Mouse (Mus musculus) hindbrain, embryonic 11.5 days (tissue): Measurements from ENCODE around the gene Snx18. TPM values are rescaled to one million over a fixed set of nuclear protein-coding genes. Genes with fewer than 3 reads are reported as not detected.
A peak's percentile ranks its signal among the peaks of the same experiment; 100 is the strongest.

Source experiments
- ATAC-seq: fragments of 200-750 bp; cut with Nextera tagmentation; 2 replicates; pipeline ENCODE4 v1.8.0; 2017; ENCODE audit warnings: mild to moderate bottlenecking, moderate TSS enrichment, moderate library complexity; ENCODE audit not compliant: low FRiP score
- DNase-seq: peaks from one replicate; pipeline ENCODE4 v3.0.0-alpha.2; 2015; ENCODE audit warnings: low spot score
- H3K27ac ChIP-seq: fragments of 300-500 bp; sonication (generic); 2 replicates; pipeline ENCODE4 v1.5.1; 2014; ENCODE audit warnings: mild to moderate bottlenecking, low read depth, low read length
- H3K27me3 ChIP-seq: fragments of 300-500 bp; sonication (generic); 2 replicates; pipeline ENCODE4 v1.6.1; 2014; ENCODE audit warnings: mild to moderate bottlenecking, low read length, moderate library complexity, mixed read lengths; ENCODE audit not compliant: control insufficient read depth, insufficient read depth
- H3K36me3 ChIP-seq: fragments of 300-500 bp; sonication (generic); 2 replicates; pipeline ENCODE4 v1.6.1; 2014; ENCODE audit warnings: mild to moderate bottlenecking, low read length, moderate library complexity, mixed read lengths; ENCODE audit not compliant: control insufficient read depth, insufficient read depth
- H3K4me1 ChIP-seq: fragments of 300-500 bp; sonication (generic); replicated peaks from 2 replicates; pipeline ENCODE4 v1.6.1; 2014; ENCODE audit warnings: low read length, mixed read lengths; ENCODE audit not compliant: control insufficient read depth, insufficient read depth
- H3K4me2 ChIP-seq: fragments of 300-500 bp; sonication (generic); replicated peaks from 2 replicates; pipeline ENCODE4 v1.6.1; 2014; ENCODE audit warnings: mild to moderate bottlenecking, low read depth, low read length
- H3K4me3 ChIP-seq: fragments of 300-500 bp; sonication (generic); 2 replicates; pipeline ENCODE4 v1.5.1; 2014; ENCODE audit warnings: low read depth, low read length
- H3K9ac ChIP-seq: fragments of 300-500 bp; sonication (generic); 2 replicates; pipeline ENCODE4 v1.6.1; 2014; ENCODE audit warnings: low read depth, low read length
- H3K9me3 ChIP-seq: fragments of 300-500 bp; sonication (generic); 2 replicates; pipeline ENCODE4 v1.6.1; 2016; ENCODE audit warnings: low read length; ENCODE audit not compliant: control insufficient read depth
- WGBS: fragments of 180-500 bp; shearing (Covaris S2); extraction: QIAGEN DNeasy Blood & Tissue Kit; methylation state at CpG from one replicate; pipeline ENCODE4 v1.1.7; 2014; 5-methylcytosine and 5-hydroxymethylcytosine counted together
- polyA plus RNA-seq: library from polyadenylated mRNA; unstranded; fragments of >200 nt; fragmentation: Nextera tagmentation; extraction: Ambion mirVana; gene quantifications from 2 replicates; pipeline ENCODE4 v1.2.1, GENCODE M21; 2014

Gene Snx18
- 22.0 and 25.8 TPM in 2 replicates for polyA plus RNA-seq

DNA sequence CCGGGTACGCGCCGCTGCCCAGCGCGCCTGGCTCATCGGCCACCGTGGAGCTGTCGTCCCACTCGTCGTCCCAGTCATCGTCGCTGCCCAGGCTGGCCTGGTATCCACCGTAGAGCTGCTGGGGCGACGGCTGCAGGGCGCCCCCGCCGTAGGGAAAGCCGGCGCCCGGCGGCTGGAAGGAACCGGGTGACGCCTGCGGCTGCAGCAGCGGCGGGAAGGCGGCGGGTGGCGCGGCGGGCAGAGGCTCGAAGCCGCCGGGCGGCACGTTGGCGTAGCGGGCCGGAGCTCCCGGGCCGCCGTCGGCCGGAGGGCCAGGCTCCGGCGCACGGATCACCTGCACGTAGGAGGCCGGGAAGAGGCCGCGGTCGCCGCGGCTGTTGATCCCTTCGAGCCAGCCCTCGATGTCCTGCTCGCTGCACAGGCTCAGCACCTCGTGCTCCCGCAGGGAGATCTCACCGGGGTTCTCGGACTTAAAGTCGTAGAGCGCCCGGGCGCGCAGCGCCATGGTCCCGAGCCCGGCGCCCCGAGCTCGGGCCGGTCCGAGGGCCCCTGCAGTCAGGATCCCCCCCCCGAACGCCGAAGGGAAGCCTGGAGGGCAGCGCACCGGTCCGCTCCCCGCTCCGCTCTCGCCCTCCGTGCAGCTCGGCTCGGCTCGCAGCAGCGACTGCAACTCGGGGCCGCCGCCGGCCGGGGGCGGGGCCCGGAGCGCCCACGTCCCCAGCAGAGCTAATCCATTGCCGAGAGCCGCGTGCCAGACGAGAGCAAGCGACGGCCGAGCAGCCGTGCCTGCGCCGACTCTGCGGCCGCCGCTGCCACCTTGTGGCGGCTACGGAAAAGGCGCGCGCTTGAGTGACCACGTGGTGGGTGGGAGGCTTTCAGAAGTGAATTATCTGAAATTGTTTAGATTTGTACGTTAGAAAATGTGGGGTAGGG is at the start of gene Snx18:
Gene Snx18 (minus strand): TSS at position 674 of the 933 bp plus-strand sequence.
- Histone ChIP-seq H3K9me3 (no peaks in the 10 kb centered on the region), H3K9ac (peak within 1 kb of the TSS; percentile 88), H3K27ac (peak within 1 kb of the TSS; percentile 77), H3K4me1 (peaks cover 22% of the 10 kb centered on the region), H3K36me3 (no peaks in the 10 kb centered on the region), H3K4me3 (peak within 1 kb of the TSS; percentile 78), H3K27me3 (no peaks in the 10 kb centered on the region), H3K4me2 (peak within 1 kb of the TSS; percentile 84)
- WGBS, result under 1% methylated on average over 103 of the region's 119 CpGs
- peak; percentile 91 for ATAC-seq
- peak; percentile 95 for DNase-seq

DNA sequence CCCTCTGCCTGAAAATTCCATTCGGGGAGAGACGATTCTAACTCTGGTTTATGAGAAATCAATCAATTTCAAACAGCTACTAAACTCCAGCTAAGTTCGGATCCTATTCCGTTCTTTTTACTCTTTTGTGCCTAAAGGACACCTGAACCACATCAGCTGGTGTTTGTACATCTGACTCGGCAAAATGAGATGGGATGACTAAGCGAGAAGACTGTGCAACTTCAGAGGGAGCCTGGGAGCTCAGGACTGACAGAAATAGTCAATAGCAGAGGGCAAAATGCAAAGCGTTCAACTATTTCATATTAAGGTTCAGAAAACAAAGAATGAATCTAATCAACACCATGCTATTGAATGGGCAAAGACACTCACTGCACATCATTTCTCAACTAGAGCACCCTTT is 45.5 kb upstream of the Snx18 start:
- Histone ChIP-seq H3K9me3 (no peaks in the 10 kb centered on the region), H3K9ac (no peak overlapping the region), H3K27ac (no peak overlapping the region), H3K4me3 (no peak overlapping the region), H3K4me2 (no peak overlapping the region), H3K36me3 (no peaks in the 10 kb centered on the region), H3K4me1 (no peaks in the 10 kb centered on the region), H3K27me3 (no peaks in the 10 kb centered on the region)
- ATAC-seq, result no peak
- DNase-seq, result no peak
- 82% methylated on average over 7 of the region's 7 CpGs for WGBS

DNA sequence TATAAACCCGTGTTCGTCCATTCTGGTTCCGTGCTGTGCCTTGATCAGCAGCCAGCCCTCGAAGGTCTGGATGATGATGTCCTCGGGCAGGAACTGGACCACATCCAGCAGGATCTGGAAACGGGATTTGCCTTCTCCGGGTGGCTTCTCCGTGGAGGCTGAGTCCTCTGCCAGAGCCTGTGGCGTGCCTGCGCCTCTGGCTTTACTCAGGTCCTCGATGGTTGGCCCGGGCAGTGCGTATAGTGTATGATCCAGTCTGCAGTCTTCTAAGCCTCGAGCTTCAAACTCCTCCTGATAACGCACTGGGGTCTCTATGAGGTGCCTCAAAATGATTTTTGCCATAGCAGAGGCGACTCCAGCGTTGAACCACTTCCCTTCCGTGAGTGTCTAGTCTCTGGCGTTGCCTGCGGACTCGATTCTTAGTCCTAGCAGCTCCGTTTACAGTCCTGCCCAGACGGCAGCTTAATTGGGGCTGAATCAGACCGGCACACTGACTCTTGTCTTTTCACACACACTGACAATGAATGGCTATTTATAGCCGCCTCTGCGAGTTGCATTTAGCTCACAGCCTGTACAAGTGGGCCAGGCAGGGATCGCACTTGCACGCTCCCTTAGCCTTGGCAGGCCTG is 44.9 kb upstream of the Snx18 start, which contains the start of gene Hspb3:
Gene Hspb3 (minus strand): TSS at position 526 of the 629 bp plus-strand sequence.
- no peak within 1 kb of the TSS for H3K4me2 ChIP-seq
- no peaks in the 10 kb centered on the region for H3K27me3 ChIP-seq
- no peak within 1 kb of the TSS for H3K4me3 ChIP-seq
- H3K4me1 ChIP-seq, result no peaks in the 10 kb centered on the region
- H3K9ac ChIP-seq, result no peak within 1 kb of the TSS
- H3K9me3 ChIP-seq, result no peaks in the 10 kb centered on the region
- no peaks in the 10 kb centered on the region for H3K36me3 ChIP-seq
- WGBS, result 71% methylated on average over 28 of the region's 28 CpGs
- DNase-seq (peak; percentile 19), ATAC-seq (peak; percentile 56; the same call in 1 of the 2 replicates)
- H3K27ac ChIP-seq, result no peak within 1 kb of the TSS; the same call in 1 of the 2 replicates

DNA sequence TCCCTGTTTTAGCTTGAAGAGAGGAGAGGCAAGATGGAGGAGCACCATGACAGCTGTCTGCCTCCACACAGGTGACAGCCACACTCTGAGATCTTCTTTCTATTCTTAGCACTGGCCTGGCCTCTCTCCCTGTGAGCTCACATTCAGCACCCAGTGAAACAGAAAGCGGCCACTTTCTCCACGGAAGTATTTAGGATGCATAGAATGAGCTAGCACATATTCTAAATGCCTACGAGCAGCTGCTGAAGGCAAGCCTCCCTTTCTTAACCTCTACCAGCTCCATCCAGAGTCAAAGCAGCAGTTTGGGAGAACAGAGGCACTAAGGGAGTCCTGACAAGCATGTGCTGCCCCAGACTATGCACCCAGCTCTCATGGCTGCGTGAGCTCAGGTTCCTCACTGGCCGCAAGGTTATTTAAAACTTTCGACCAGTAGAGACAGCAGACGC is 43.5 kb upstream of the Snx18 start:
- ATAC-seq, result no peak
- 75% methylated on average over 7 of the region's 7 CpGs for WGBS

DNA sequence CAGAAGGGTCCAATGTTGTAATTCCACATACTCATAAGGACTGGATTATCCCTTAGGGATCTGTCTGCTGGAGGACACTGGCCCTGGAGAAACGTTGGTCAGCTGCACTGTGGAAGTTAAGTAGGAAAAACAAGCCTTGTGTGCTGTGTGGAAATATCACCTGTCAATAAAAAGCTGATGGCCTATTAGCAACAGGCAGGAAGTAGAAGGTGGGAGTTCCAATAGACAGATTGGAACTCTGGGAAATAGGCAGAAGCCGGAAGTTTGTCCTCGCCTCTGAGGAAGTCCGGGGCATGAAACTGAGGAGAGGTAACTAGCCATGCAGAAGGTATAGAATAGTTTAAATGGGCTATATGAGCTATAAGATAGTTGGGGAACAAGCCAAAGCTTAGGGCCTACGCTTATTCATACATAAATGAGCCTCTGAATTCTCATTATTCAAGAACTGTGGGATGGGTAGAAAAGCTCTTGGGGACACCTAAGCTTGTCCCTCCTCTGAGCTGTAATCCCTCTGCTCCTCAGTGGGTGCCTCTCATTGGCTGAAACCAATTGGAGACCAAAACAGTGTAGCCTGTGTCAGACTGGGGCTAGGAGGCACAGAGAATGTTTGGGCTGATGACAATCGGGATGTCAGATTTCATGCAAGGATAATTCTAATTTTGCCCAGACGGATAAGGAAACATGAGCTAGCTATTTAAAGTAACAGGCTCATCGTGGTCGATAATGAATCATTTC is 42.4 kb upstream of the Snx18 start:
- Histone ChIP-seq H3K36me3 (no peaks in the 10 kb centered on the region), H3K4me2 (no peak overlapping the region), H3K27ac (no peak overlapping the region), H3K4me3 (no peak overlapping the region), H3K27me3 (no peaks in the 10 kb centered on the region), H3K4me1 (no peaks in the 10 kb centered on the region), H3K9ac (no peak overlapping the region), H3K9me3 (no peaks in the 10 kb centered on the region)
- 86% methylated on average over 9 of the region's 9 CpGs for WGBS
- DNase-seq (no peak), ATAC-seq (no peak)

More for the DNA sequence above, 43.5 kb upstream of the Snx18 start:
- Histone ChIP-seq H3K4me3 (no peak overlapping the region), H3K27ac (no peak overlapping the region), H3K36me3 (no peaks in the 10 kb centered on the region), H3K9me3 (no peaks in the 10 kb centered on the region), H3K4me1 (no peaks in the 10 kb centered on the region), H3K9ac (no peak overlapping the region), H3K4me2 (no peak overlapping the region), H3K27me3 (no peaks in the 10 kb centered on the region)
- no peak for DNase-seq

DNA sequence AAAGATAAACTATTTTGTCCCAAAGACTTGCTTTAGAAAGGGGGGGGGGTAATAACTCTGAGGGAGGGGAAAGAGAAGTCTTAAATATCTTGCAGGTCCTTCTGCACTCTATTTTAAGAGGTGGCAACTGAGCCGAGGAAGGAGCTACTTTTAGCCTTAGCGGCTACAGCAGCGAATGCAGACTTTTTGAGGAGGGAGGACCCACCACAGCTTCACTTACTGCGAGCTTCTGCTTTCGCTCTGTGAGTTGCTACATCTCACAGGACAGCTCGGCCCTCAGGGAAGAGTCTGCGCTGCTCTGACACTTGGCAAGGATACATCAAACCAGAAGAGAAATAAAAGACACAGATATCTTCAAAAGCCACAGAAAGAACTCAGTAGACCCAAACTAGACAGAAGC is 38.8 kb upstream of the Snx18 start:
- no peak overlapping the region for H3K4me2 ChIP-seq
- no peaks in the 10 kb centered on the region for H3K27me3 ChIP-seq
- no peak overlapping the region for H3K9ac ChIP-seq
- DNase-seq, result no peak
- H3K27ac ChIP-seq, result no peak overlapping the region
- H3K4me3 ChIP-seq, result no peak overlapping the region
- no peaks in the 10 kb centered on the region for H3K36me3 ChIP-seq
- no peak for ATAC-seq
- no peaks in the 10 kb centered on the region for H3K9me3 ChIP-seq
- no peaks in the 10 kb centered on the region for H3K4me1 ChIP-seq
- 83% methylated on average over 7 of the region's 7 CpGs for WGBS

DNA sequence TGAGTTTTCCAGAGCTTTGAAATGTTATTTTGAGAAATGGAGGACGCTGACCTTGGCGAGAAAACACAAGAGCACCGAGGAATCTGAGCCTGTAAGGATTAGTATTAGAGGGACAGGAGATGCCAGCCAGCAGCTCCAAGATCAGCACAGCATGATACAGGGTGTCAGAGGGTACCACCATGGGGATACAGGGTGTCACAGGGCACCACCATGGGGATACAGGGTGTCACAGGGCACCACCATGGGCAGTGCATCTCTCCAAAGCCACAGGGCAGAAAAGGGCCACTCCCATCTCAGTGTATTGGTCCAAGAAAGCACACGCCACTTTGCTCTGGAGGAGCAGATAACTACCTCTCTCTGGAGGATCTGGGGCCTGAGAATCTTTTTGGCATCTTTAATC is 38.3 kb upstream of the Snx18 start:
- Histone ChIP-seq H3K9ac (no peak overlapping the region), H3K4me2 (no peak overlapping the region), H3K27me3 (no peaks in the 10 kb centered on the region), H3K4me3 (no peak overlapping the region), H3K4me1 (no peaks in the 10 kb centered on the region), H3K36me3 (no peaks in the 10 kb centered on the region), H3K9me3 (no peaks in the 10 kb centered on the region), H3K27ac (no peak overlapping the region)
- ATAC-seq (no peak), DNase-seq (no peak)
- WGBS, result 87% methylated on average over 4 of the region's 4 CpGs

DNA sequence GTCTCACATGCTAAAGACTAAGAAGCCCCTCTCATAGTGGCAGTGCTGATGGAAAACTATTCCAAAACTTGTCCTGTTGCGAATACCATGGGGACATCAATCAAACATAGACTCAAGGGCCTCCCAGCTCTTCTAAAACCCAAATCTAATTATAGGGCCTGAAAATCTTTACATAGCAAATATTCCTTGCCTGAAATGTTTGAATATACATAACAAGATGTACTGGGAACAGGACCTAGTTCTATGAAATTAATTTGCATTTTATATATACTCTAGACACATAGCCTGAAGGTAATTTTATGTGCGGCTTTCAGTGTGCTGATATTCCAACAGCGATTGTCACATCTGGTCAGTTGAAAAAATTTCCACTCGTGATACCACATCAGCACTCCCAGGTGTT is 37.1 kb upstream of the Snx18 start:
- DNase-seq (no peak), ATAC-seq (no peak)
- H3K9ac ChIP-seq, result no peak overlapping the region

More for the DNA sequence above, 37.1 kb upstream of the Snx18 start:
- Histone ChIP-seq H3K27ac (no peak overlapping the region), H3K27me3 (no peaks in the 10 kb centered on the region), H3K4me3 (no peak overlapping the region), H3K4me2 (no peak overlapping the region), H3K4me1 (no peaks in the 10 kb centered on the region), H3K36me3 (no peaks in the 10 kb centered on the region), H3K9me3 (no peaks in the 10 kb centered on the region)
- WGBS, result 92% methylated on average over 4 of the region's 4 CpGs
